Mouse (Mus musculus): ENCODE data around the gene Gm49361.
A peak's percentile ranks its signal among the peaks of the same experiment; 100 is the strongest.

Gm49361 gene

GRCm38 (mm10) chr14:57729975-57730499 is 15.9 kb downstream of the Gm49361 start:
- DNase-seq: no peak

DNA sequence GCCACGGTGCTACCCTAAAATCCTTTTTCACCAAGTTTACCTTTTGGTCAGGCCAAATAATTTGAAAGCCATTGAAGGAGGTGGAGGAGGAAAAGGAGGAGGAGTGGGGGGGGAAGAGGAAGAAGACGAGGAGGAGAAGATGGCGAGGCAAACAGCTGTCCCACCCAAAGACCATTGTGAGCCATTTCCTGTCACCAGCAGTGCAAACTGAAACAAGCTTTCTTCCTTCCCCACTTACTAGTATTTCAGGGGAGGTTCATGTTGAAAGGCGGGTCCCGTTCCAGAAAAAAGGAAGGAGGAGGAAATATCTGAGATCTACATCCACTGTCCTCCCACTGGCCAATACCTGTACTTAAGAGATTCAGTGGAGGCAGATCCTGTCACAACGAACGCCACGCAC is 16.5 kb downstream of the Gm49361 start:
- DNase-seq: no peak

DNA sequence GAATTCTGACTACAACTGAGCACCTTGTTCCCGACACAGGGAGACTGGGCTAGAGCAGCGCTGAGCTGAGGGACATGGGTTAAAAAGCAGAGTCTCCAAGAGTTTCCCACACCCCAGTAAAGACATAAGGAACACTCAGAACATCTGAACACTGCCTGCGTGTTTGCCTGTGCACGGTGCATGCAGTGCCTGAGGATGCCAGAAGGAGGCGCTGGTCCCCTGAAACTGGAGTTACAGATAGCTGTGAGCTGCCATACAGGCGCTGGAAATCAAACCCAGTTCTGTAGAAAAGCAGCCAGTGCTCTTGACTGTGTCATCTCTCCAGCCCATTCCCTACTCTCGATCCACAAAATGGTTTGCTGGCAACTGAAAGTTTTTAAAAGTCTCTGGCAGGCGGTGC is 19.7 kb downstream of the Gm49361 start:
- no peak for DNase-seq

GRCm38 (mm10) chr14:57724473-57724872 is 21.4 kb downstream of the Gm49361 start:
- no peak for DNase-seq

DNA sequence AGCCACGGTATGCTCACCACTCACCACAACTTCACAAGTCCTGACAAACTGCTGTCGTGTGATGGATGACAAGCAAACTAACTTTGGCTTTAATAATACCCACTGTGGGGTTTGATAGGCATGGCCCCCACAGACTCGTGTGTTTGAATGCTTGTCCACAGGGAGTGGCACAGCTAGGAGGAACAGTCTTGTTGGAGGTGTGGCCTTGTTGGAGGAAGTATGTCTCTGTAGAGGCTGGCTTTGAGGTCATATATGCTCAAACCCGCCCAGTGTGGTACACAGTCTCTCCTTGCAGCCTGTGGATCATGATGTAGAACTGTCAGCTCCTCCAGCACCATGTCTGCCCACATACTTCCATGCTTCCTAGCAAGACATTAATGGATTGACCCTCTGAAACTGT is 27.7 kb downstream of the Gm49361 start:
- DNase-seq: no peak

- no peak for DNase-seq
Observed at GRCm38 (mm10) chr14:57716601-57717245, 29.2 kb downstream of the Gm49361 start.

GRCm38 (mm10) chr14:57712884-57713283 is 33.0 kb downstream of the Gm49361 start:
- no peak for DNase-seq

GRCm38 (mm10) chr14:57711059-57711458 is 34.8 kb downstream of the Gm49361 start:
- no peak for DNase-seq

DNA sequence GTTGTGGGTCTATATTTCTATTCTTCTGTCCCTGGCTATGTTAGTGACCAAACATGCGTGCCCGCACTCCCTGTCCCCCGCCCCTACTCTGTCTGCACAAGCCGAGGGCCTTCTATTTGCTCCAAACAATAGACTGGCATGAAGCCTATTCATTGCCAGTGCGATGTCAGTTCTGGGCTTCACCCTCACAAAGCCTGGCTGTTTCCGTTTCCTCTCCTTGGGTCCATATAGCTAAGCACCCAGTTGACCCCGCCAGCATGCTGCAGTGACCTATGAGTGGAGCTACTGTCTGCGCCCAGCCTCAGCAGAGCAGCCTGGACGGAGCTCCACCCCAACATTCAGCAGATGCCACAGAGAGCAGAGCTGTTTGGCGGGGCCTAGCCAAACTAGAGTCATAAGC is 36.7 kb downstream of the Gm49361 start:
- DNase-seq: peak; percentile 53

GRCm38 (mm10) chr14:57708580-57708979 is 37.3 kb downstream of the Gm49361 start:
- no peak for DNase-seq

DNA sequence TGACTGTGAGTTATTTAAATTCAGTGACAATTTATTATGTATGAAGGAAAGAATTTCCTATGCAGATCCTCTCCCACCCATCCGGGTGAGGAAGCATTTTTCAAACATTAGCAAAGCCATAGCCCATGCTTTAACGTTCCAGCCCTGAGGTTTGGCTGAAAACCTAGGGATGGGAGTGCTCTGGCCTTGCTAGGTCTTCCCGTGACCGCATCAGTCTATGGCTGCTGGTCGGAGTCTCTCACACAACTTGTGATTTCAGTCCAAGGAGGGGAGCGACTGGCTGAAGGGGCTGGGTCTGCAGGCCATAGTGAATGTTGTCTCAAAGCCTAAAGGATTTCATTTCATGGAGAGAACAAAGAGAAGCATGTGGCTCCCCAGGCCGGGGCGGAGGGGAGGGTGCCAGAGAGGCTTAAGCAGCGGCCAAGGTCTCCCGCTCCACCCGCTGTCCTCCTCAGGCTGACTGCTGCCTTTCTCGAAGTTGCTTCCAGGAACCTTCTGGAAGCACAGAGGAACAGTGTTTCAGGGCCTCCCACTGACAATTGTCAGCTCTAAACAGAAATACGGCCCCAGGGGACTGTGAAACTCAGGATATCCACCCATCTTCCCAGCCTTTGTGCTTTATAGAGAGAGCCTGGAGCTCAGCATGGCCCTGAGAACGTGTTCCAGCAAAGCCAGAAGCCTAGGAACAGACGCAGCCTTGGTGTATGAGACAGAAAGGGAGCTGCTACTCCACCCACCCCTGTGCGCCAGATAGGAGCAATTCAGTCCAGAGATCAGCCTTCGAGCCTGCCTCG is 38.6 kb downstream of the Gm49361 start:
- peak; percentile 31 for DNase-seq

DNA sequence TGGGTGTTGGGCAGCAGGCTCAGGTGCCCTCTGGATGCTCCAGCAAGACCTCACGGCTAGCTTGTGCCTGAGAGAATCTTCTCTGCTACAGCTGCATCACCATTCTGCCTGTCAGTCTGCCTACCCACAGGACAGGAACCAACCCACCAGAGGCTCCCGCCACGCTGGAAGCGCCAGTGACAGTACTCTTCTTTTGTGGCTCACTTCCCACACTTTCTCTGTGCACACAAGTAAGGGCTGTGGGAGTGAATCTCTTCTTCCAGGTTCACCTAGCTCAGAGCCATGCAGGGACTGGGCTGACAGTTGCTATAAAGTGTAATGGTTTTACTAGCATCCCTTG is 39.2 kb downstream of the Gm49361 start:
- no peak for DNase-seq

DNA sequence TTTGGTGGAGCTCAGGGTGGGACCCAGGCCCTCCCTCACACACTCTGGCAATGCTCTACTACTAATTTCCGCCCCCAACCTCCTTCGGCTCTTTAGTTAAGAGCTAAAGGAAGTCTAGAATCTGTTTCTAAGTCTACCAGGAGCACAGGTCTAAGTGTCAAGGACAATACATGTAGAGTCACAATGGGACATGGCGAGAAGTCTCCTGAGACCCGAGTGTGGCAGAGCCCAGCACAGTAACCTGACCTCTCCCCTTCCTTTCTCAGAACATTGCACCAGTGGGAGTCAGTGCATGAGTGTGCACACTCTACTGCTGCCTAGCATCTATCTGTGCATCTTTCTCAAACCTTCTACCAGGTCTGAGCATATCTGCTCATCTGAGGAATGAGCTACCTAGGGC is 40.1 kb downstream of the Gm49361 start:
- DNase-seq: no peak

DNA sequence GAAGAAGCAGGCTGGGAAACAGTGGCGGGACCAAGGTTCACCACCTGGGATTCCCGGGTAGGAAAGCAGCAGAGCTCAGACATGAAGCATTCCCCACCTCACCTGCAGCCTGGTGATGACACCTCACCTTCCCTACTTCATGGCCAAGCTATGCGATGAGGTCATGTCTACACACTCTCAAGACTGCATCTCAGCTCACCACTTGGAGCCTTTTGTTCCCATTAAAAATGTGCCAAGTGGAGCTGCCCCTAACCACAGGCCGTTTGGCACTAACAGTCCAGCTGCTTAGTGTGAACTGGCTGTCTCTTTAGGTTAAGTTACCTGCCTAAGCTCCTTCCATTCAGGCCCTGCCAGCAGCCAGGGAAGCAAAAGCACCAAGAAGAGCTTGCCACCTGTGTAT is 40.8 kb downstream of the Gm49361 start:
- no peak for DNase-seq

- DNase-seq: peak; percentile 61
Observed at GRCm38 (mm10) chr14:57701915-57702477, 43.9 kb downstream of the Gm49361 start.

DNA sequence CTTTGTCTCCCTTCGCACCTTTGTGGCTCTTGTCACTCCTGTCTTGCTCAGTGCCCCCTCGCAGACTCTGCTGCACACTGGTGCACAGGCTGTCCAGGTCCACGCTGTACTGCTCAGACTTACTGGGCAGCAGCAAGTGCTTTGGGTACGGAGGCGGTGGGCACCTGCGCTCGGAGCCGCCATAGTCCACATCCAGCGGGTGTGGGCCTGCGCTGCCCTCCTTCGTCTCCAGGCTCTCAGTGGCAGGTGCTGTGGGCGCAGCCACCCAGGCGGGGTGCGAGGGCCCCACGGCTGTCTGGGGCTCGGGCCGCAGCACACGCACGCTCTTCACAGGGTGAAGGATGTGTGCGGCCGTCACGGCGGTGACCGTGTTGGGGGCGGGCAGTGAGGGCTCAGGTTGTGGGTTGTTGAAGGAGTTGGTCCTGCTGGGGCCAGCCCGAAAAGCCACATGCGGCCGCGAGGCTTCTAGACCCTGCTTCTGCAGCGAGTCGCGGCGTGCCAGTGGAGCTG is 46.4 kb downstream of the Gm49361 start:
- DNase-seq: no peak

DNA sequence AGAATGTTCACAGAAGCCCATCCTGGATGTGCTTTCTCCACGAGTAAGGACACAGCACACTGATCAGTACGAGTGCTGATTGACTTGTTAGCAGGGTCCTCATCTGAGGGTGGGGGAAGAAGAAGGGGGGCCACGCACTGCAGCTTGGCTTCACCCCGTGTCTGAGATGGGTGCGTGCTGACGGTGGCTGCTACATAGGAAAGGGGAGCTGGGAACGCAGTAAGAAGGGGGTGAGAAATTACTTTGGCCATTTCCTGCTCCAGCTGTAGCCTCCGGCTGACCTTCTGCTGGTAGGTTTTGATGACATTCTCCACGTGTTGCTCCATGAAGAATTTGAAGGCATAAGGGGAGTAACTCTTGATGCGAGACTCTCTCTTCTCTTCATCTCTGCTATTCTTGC is 46.9 kb downstream of the Gm49361 start:
- DNase-seq: no peak

- DNase-seq: no peak
Observed at GRCm38 (mm10) chr14:57696066-57696465, 49.8 kb downstream of the Gm49361 start.

GRCm38 (mm10) chr14:57695550-57695949 is 50.4 kb downstream of the Gm49361 start:
- peak; percentile 17 for DNase-seq

GRCm38 (mm10) chr14:57694246-57694645 is 51.7 kb downstream of the Gm49361 start:
- DNase-seq: no peak

DNA sequence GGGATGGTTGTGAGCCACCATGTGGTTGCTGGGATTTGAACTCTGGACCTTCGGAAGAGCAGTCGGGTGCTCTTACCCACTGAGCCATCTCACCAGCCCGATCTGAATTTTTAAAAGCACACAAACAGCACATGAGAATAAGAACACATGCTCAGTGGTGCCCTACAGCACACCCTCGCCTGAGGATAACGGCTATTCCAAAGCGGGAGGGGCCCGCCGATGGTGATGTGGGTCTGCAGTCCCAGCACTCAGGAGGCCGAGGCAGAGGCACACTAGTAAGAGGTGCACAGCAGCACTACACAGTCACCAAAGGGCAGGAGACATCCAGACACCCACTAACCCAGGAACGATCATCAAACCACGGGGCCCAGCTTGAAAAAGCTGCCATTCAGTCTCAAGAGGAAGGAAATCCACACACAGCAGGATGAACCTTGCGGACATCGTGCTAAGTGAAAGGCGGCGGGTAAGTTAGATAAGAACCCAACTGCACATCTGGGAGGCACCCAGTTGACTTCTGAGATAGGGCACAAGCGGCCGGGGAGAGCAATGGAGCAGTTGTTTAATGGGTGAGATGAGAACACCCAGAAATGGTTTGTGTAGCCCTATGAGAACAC is 53.3 kb downstream of the Gm49361 start:
- DNase-seq: no peak

DNA sequence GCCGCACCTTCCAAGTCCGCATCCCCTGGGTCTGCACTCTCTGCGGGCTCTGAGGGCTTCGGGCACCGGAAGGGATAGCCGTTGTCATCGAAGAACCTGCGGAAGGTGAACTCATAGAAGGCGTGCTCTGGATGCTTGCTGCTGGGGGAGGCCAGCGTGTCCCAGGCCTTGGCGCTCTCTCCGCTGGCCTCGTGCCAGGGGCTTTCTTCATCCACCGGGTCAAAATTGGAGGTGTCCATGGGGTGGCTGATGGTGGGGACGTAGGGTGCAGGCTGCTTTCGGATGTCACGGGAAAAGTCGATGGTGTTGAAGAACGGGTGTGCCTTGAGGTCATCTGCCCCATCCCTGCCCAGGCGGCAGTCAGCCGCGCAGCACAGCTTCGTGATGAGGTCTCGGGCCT is 54.6 kb downstream of the Gm49361 start:
- DNase-seq: no peak

DNA sequence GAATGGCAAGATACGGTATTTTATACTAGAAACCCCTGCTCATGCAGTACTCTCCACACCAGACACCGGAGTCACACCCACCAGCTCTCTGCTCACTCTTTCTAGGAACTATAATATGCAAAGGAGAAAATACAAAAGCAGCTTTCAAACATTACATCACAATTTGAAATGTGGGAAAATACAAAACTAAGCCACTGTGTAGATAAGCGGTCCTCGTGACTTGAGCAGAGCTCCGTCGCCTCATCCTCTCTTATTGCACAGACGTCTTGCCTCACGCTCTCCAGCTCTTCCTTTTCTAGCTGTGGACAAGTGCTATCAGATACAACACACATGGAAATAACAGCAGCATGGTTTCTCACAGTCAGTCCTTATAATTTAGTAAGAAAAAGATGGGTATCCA is 55.2 kb downstream of the Gm49361 start:
- no peak for DNase-seq

Measured in embryo, embryonic 11 days (tissue).